Mouse (Mus musculus) macrophage (primary cell): ENCODE measurements at regions not wholly inside any gene's neighbourhood (a gene's known extent, or its start where the extent isn't known, plus 50 kb on each side); places are given as distances from the start of the nearest gene placed in this dataset.
"Not testable (repeated sequence)": the region's sequence is repeated elsewhere in the genome, so short reads cannot be mapped to it uniquely, and the experiment has no call there.

Source experiments
- H3K27ac ChIP-seq: fragments of 350-480 bp; formaldehyde crosslinking; 2 replicates; pipeline ENCODE4 v1.9.0; 2021
- H3K36me3 ChIP-seq: fragments of 350-480 bp; formaldehyde crosslinking; 2 replicates; pipeline ENCODE4 v1.9.0; 2021; ENCODE audit errors: inconsistent target
- H3K4me3 ChIP-seq: fragments of 350-480 bp; formaldehyde crosslinking; 2 replicates; pipeline ENCODE4 v1.9.0; 2021; ENCODE audit errors: inconsistent target
- H3K79me2 ChIP-seq: fragments of 350-480 bp; formaldehyde crosslinking; 2 replicates; pipeline ENCODE4 v1.9.0; 2021; ENCODE audit errors: inconsistent target
- WGBS: methylation state at CpG from one replicate; pipeline ENCODE4 v1.1.7; 2026; ENCODE audit warnings: inconsistent platforms; ENCODE audit not compliant: missing documents; 5-methylcytosine and 5-hydroxymethylcytosine counted together

GRCm38 (mm10) chr10:84238279-84238963, 202.0 kb downstream of the Nuak1 start:
- H3K36me3 ChIP-seq: no peaks in the 10 kb centered on the region
- H3K27ac ChIP-seq: no peak overlapping the region
- no peaks in the 10 kb centered on the region for H3K79me2 ChIP-seq
- H3K4me3 ChIP-seq: no peak overlapping the region
- WGBS: 76% methylated on average over 18 of the region's 18 CpGs

DNA sequence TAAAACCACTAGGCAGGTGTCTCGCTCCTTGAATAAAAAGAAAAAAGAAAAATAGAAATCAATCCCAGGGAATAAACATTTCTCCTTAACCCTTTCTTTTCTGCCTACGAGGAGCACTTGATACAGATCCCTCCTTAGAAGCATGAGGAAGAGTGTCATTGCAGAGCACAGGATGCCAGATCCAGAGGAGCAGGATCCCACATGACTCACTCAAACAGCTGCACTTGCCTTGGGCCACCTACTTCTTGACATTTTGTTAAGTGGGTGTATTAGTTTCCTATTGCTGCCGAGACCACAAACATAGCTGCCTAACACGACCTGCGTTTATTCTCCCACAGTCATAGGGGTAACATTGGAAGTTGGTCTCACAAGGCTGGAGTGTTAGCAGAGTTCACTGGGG, 197.1 kb downstream of the Nuak1 start:
- Histone ChIP-seq H3K36me3 (no peaks in the 10 kb centered on the region), H3K27ac (no peak overlapping the region), H3K4me3 (no peak overlapping the region), H3K79me2 (no peaks in the 10 kb centered on the region)
- WGBS: 92% methylated on average over 5 of the region's 5 CpGs

DNA sequence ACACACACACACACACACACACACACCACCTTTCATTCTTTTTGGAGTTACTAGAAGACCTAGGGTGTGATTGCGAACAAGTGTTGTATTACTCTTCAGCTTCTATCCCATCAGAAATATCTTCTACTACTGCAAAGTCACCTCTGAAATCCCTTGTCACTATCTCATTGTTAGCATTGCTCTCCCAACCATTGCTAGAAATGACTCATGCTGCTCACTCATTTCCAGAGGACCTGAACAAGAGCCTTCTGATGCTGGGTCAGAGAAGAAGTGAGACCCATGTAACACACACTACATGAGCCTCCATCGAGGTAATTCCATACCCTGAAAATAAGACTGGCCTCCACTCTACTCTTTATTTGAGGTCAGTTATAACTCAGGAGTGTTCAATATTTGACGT, 191.1 kb downstream of the Nuak1 start:
- WGBS: 88% methylated on average over 3 of the region's 3 CpGs
- Histone ChIP-seq H3K27ac (no peak overlapping the region), H3K4me3 (no peak overlapping the region), H3K36me3 (no peaks in the 10 kb centered on the region), H3K79me2 (no peaks in the 10 kb centered on the region)

- H3K27ac ChIP-seq: no peak overlapping the region
- H3K4me3 ChIP-seq: no peak overlapping the region
- H3K36me3 ChIP-seq: no peaks in the 10 kb centered on the region
- WGBS: 56% methylated on average over 6 of the region's 6 CpGs
- no peaks in the 10 kb centered on the region for H3K79me2 ChIP-seq
Measured at GRCm38 (mm10) chr10:84260931-84261650, 179.3 kb downstream of the Nuak1 start.

GRCm38 (mm10) chr10:84262943-84263342, 177.5 kb downstream of the Nuak1 start:
- Histone ChIP-seq H3K36me3 (no peaks in the 10 kb centered on the region), H3K4me3 (no peak overlapping the region), H3K27ac (no peak overlapping the region), H3K79me2 (no peaks in the 10 kb centered on the region)
- WGBS: 69% methylated on average over 4 of the region's 4 CpGs

GRCm38 (mm10) chr10:84285832-84286506, 154.4 kb downstream of the Nuak1 start:
- Histone ChIP-seq H3K27ac (no peak overlapping the region), H3K79me2 (no peaks in the 10 kb centered on the region), H3K36me3 (no peaks in the 10 kb centered on the region), H3K4me3 (no peak overlapping the region)
- WGBS: 80% methylated on average over 6 of the region's 6 CpGs

- H3K4me3 ChIP-seq: no peak overlapping the region
- H3K36me3 ChIP-seq: no peaks in the 10 kb centered on the region
- 96% methylated on average over 4 of the region's 4 CpGs for WGBS
- H3K27ac ChIP-seq: no peak overlapping the region
- H3K79me2 ChIP-seq: no peaks in the 10 kb centered on the region
Measured at GRCm38 (mm10) chr10:84294422-84294821, 146.0 kb downstream of the Nuak1 start.

DNA sequence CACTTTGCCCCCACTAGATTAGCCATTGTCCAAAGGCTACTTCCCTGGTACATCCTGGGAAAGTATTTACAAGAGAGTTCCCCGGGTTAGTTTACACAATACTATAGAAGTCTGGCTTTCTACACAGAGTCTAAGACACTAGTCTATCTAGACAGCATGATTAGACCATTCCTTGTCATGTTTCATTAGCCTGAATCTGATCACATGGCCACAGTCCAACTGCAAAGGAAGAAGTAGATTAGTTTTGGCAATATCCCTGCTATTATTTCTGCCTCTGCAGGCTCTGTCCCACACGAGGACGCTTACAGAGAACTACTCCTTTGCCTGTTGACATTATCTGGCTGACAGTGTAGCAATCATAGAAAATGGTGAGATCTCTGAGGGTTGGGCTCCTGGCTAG, 144.2 kb downstream of the Nuak1 start:
- Histone ChIP-seq H3K36me3 (no peaks in the 10 kb centered on the region), H3K4me3 (no peak overlapping the region), H3K27ac (no peak overlapping the region), H3K79me2 (no peaks in the 10 kb centered on the region)
- WGBS: 90% methylated on average over 3 of the region's 3 CpGs

DNA sequence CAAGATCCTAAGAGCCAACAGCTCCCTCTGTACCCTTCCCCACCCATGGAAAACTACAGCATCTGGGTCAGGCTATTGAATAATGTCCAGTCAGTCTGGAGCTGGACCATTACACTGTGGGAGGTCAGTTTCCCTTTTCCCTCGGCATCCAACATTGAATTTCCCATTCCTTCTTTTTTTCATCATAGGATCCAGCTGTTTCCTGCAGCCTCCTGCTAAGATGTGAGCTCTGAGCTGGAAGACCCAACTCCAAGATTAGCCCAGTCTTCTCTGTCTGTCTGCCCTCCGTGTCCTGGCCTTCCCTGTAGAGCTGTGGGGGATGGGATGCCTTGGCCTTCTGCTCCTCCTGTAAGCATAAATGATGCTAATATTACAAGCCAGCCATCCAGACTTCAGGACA, 138.8 kb downstream of the Nuak1 start:
- no peaks in the 10 kb centered on the region for H3K79me2 ChIP-seq
- no peak overlapping the region for H3K27ac ChIP-seq
- 71% methylated on average over 2 of the region's 2 CpGs for WGBS
- no peak overlapping the region for H3K4me3 ChIP-seq
- H3K36me3 ChIP-seq: no peaks in the 10 kb centered on the region

GRCm38 (mm10) chr10:84302821-84303520, 137.4 kb downstream of the Nuak1 start:
- 83% methylated on average over 7 of the region's 7 CpGs for WGBS
- Histone ChIP-seq H3K79me2 (no peaks in the 10 kb centered on the region), H3K36me3 (no peaks in the 10 kb centered on the region), H3K27ac (no peak overlapping the region), H3K4me3 (no peak overlapping the region)

DNA sequence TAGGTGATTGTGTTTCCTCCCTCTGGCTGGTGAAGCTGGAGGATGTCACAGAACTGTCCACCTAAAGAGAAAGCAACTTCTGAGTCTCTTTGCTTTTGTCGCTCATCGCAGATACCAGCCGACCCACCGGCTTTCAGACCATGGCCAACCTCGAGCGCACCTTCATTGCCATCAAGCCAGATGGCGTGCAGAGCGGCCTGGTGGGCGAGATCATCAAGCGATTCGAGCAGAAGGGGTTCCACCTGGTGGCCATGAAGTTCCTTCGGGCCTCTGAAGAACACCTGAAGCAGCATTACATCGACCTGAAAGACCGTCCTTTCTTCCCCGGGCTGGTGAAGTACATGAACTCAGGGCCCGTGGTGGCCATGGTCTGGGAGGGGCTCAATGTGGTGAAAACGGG, 131.7 kb downstream of the Nuak1 start:
- not testable (repeated sequence) for H3K4me3 ChIP-seq, H3K36me3 ChIP-seq, H3K27ac ChIP-seq, H3K79me2 ChIP-seq
- 90% methylated on average over 14 of the region's 17 CpGs for WGBS

GRCm38 (mm10) chr10:84310653-84311052, 129.7 kb downstream of the Nuak1 start:
- Histone ChIP-seq H3K4me3 (no peak overlapping the region), H3K79me2 (no peaks in the 10 kb centered on the region), H3K36me3 (no peaks in the 10 kb centered on the region), H3K27ac (no peak overlapping the region)
- WGBS: 96% methylated on average over 5 of the region's 5 CpGs

DNA sequence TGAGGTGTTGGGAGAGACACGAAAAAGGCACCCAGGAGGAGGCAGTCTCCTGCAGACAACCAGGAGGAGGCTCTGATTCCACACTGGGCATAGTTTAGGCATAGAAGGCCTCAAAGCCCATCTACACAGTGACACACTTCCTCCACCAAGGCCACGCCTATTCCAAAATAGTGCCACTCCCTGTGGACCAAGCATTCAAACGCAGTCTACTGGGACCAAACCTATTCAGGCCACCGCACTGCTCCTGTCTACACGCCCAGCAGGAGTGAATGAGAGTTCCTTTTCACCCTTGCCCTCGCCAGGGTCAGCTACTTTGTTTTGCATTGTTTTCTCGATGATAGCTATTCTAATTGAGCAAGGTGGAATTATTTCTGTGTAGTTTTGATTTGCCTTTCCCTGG, 127.7 kb downstream of the Nuak1 start:
- no peaks in the 10 kb centered on the region for H3K36me3 ChIP-seq
- H3K79me2 ChIP-seq: no peaks in the 10 kb centered on the region
- H3K27ac ChIP-seq: no peak overlapping the region
- WGBS: 94% methylated on average over 7 of the region's 7 CpGs
- H3K4me3 ChIP-seq: no peak overlapping the region

DNA sequence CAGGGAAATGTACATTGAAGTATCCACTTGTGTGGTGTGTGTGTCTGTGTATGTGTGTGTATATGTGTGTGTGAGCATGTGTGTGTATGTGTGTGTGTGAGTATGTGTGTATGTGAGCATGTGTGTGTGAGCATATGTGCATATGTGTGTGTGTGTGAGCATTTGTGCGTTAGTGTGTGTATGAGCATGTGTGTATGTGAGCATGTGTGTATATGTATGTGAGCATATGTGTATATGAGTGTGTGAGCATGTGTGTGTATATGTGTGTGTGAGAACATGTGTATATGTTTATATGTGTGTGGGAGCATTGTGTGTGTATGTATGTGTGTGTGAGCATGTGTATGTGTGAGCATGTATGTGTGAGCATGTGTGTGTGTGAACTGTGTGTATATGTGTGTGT, 123.5 kb downstream of the Nuak1 start:
- H3K79me2 ChIP-seq: no peaks in the 10 kb centered on the region
- H3K36me3 ChIP-seq: no peaks in the 10 kb centered on the region
- no peak overlapping the region for H3K27ac ChIP-seq
- H3K4me3 ChIP-seq: no peak overlapping the region
- WGBS: 100% methylated on average over 1 of the region's 1 CpGs

DNA sequence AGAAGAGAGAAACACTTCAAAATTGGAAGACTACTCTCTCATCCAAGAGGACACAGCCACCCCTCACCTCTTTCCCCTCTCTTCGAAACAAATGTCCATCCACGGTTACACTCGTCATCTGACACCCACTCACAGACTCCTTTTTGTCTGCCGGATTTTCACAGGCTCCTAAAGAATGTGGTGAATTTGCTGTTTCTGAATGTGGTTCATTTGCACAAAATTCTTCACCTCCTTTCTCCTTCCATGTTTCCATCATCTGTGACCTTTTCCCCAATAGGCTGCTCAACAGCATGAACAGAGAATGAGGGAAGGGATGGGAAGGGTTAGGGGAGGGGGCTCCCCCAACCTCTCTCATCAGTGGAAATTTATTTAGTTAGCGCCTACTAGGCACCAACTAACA, 122.4 kb downstream of the Nuak1 start:
- WGBS: 91% methylated on average over 4 of the region's 5 CpGs

More for the DNA sequence above, 122.4 kb downstream of the Nuak1 start:
- Histone ChIP-seq H3K4me3 (no peak overlapping the region), H3K27ac (no peak overlapping the region), H3K79me2 (no peaks in the 10 kb centered on the region), H3K36me3 (no peaks in the 10 kb centered on the region)
